Mouse (Mus musculus) CH12.LX (cell line): ENCODE measurements at regions not wholly inside any gene's neighbourhood (a gene's known extent, or its start where the extent isn't known, plus 50 kb on each side); places are given as distances from the start of the nearest gene placed in this dataset.

Experiments used
- DNase-seq: peaks from one replicate; pipeline ENCODE4 v3.0.0-alpha.2; 2013; ENCODE audit errors: extremely low read depth
- H3K27ac ChIP-seq: 2 replicates; pipeline ENCODE4 v1.5.1; 2012; ENCODE audit warnings: low read depth, mild to moderate bottlenecking, control low read depth, moderate library complexity; ENCODE audit not compliant: insufficient read depth
- H3K27me3 ChIP-seq: replicated peaks from 2 replicates; pipeline ENCODE3; 2012; ENCODE audit warnings: inconsistent platforms
- H3K36me3 ChIP-seq, 2 experiments: replicated peaks in 1 of 2; 2 replicates each; pipeline versions ENCODE3 to v1.6.1; 2012; ENCODE audit warnings: inconsistent platforms in 1 of 2, low read length in 1 of 2, mild to moderate bottlenecking in 1 of 2, mixed read lengths in 1 of 2, moderate library complexity in 1 of 2; ENCODE audit not compliant: control insufficient read depth in 1 of 2, insufficient read depth in 1 of 2
- H3K4me1 ChIP-seq, 2 experiments: 2 replicates each; pipeline ENCODE4 v1.6.1; 2012; ENCODE audit warnings: inconsistent platforms in 1 of 2, moderate library complexity in 1 of 2; ENCODE audit not compliant: insufficient read depth in 2 of 2, control insufficient read depth in 1 of 2
- H3K4me2 ChIP-seq: 2 replicates; pipeline ENCODE4 v1.6.1; 2012; ENCODE audit warnings: low read depth, mild to moderate bottlenecking, control low read depth; ENCODE audit not compliant: poor library complexity, insufficient read depth, severe bottlenecking
- H3K4me3 ChIP-seq, 3 experiments: fragments of 150-350 bp in 1 of 3; sonication (generic) in 1 of 3; replicated peaks in 1 of 3; 2 replicates each; pipeline versions ENCODE3 to v1.5.1; 2011 to 2012; ENCODE audit warnings: low read depth in 2 of 3, low read length in 2 of 3, mild to moderate bottlenecking in 2 of 3, moderate library complexity in 2 of 3, control low read depth in 1 of 3, improper control_type of control experiment in 1 of 3, inconsistent platforms in 1 of 3, mixed read lengths in 1 of 3; ENCODE audit not compliant: poor library complexity in 1 of 3
- H3K79me2 ChIP-seq: replicated peaks from 2 replicates; pipeline ENCODE4 v1.6.1; 2012; ENCODE audit warnings: mild to moderate bottlenecking, moderate library complexity; ENCODE audit not compliant: control insufficient read depth, poor library complexity, insufficient read depth, severe bottlenecking; ENCODE audit errors: extremely low read depth
- H3K9ac ChIP-seq: 2 replicates; pipeline ENCODE4 v1.6.1; 2012; ENCODE audit warnings: low read depth, mild to moderate bottlenecking, control low read depth, moderate library complexity; ENCODE audit not compliant: insufficient read depth
- H3K9me3 ChIP-seq: replicated peaks from 2 replicates; pipeline ENCODE3; 2012; ENCODE audit warnings: low read length, inconsistent platforms, mixed read lengths
- BHLHE40 ChIP-seq: IDR thresholded peaks from 2 replicates; pipeline ENCODE4 v1.6.1; 2011; ENCODE audit warnings: mild to moderate bottlenecking, low read depth, low read length, improper control_type of control experiment
- CHD2 ChIP-seq: IDR thresholded peaks from 2 replicates; pipeline ENCODE4 v1.6.1; 2011; ENCODE audit warnings: low read length, improper control_type of control experiment
- CTCF ChIP-seq, 2 experiments: IDR thresholded peaks in 1 of 2; conservative IDR thresholded peaks in 1 of 2; 2 replicates each; pipeline ENCODE4 v1.5.1; 2011 to 2012; ENCODE audit warnings: low read depth in 2 of 2, low read length in 2 of 2, improper control_type of control experiment in 1 of 2, inconsistent platforms in 1 of 2, mild to moderate bottlenecking in 1 of 2, moderate library complexity in 1 of 2
- E2F4 ChIP-seq: IDR thresholded peaks from 2 replicates; pipeline ENCODE4 v1.6.1; 2011; ENCODE audit warnings: low read depth, low read length, improper control_type of control experiment; ENCODE audit not compliant: insufficient replicate concordance
- ELF1 ChIP-seq: IDR thresholded peaks from 2 replicates; pipeline ENCODE4 v1.6.1; 2014; ENCODE audit warnings: low read depth, mild to moderate bottlenecking, inconsistent platforms, low read length, improper control_type of control experiment
- ETS1 ChIP-seq: conservative IDR thresholded peaks from 2 replicates; pipeline ENCODE4 v1.6.1; 2012; ENCODE audit warnings: low read depth, mild to moderate bottlenecking, inconsistent platforms, low read length, improper control_type of control experiment, moderate library complexity
- GABPA ChIP-seq: IDR thresholded peaks from 2 replicates; pipeline ENCODE4 v1.6.1; 2012; ENCODE audit warnings: low read depth, low read length, improper control_type of control experiment, inconsistent platforms; ENCODE audit not compliant: insufficient replicate concordance
- HCFC1 ChIP-seq: IDR thresholded peaks from 2 replicates; pipeline ENCODE4 v1.6.1; 2012; ENCODE audit warnings: low read depth, mild to moderate bottlenecking, inconsistent platforms, low read length, improper control_type of control experiment
- IRF4 ChIP-seq: IDR thresholded peaks from 2 replicates; pipeline ENCODE4 v1.6.1; 2014; ENCODE audit warnings: low read depth, mild to moderate bottlenecking, inconsistent platforms, low read length, improper control_type of control experiment
- JUN ChIP-seq: IDR thresholded peaks from 2 replicates; pipeline ENCODE4 v1.6.1; 2011; ENCODE audit warnings: low read depth, mild to moderate bottlenecking, low read length, improper control_type of control experiment, moderate library complexity; ENCODE audit not compliant: insufficient read depth
- JUND ChIP-seq: conservative IDR thresholded peaks from 2 replicates; pipeline ENCODE4 v1.6.1; 2011; ENCODE audit warnings: low read depth, low read length, improper control_type of control experiment
- KAT2A ChIP-seq: IDR thresholded peaks from 2 replicates; pipeline ENCODE4 v1.6.1; 2012; ENCODE audit warnings: low read length, improper control_type of control experiment, inconsistent platforms; ENCODE audit not compliant: insufficient replicate concordance
- MAFK ChIP-seq: IDR thresholded peaks from 2 replicates; pipeline ENCODE4 v1.6.1; 2011; ENCODE audit warnings: low read length, improper control_type of control experiment; ENCODE audit not compliant: insufficient replicate concordance
- MAX ChIP-seq: IDR thresholded peaks from 2 replicates; pipeline ENCODE4 v1.6.1; 2011; ENCODE audit warnings: low read length, improper control_type of control experiment
- MEF2A ChIP-seq: IDR thresholded peaks from 2 replicates; pipeline ENCODE4 v1.6.1; 2014; ENCODE audit warnings: low read depth, mild to moderate bottlenecking, inconsistent platforms, low read length, improper control_type of control experiment, borderline replicate concordance
- MXI1 ChIP-seq: IDR thresholded peaks from 2 replicates; pipeline ENCODE4 v1.6.1; 2011; ENCODE audit warnings: mild to moderate bottlenecking, low read depth, low read length, improper control_type of control experiment
- MYC ChIP-seq: IDR thresholded peaks from 2 replicates; pipeline ENCODE4 v1.6.1; 2011; ENCODE audit warnings: low read depth, mild to moderate bottlenecking, improper control_type of control experiment, low read length
- POLR2A ChIP-seq: IDR thresholded peaks from 2 replicates; pipeline ENCODE4 v1.6.1; 2011; ENCODE audit warnings: low read depth, mild to moderate bottlenecking, improper control_type of control experiment, low read length
- POLR2AphosphoS2 ChIP-seq: IDR thresholded peaks from 2 replicates; pipeline ENCODE4 v1.6.1; 2011; ENCODE audit warnings: low read depth, low read length, improper control_type of control experiment
- RAD21 ChIP-seq: IDR thresholded peaks from 2 replicates; pipeline ENCODE4 v1.6.1; 2011; ENCODE audit warnings: low read depth, mild to moderate bottlenecking, low read length, improper control_type of control experiment, moderate library complexity
- RCOR1 ChIP-seq: conservative IDR thresholded peaks from 2 replicates; pipeline ENCODE4 v1.6.1; 2012; ENCODE audit warnings: low read depth, mild to moderate bottlenecking, inconsistent platforms, low read length, improper control_type of control experiment
- SIN3A ChIP-seq: IDR thresholded peaks from 2 replicates; pipeline ENCODE4 v1.6.1; 2012; ENCODE audit warnings: low read length, improper control_type of control experiment, inconsistent platforms
- SMC3 ChIP-seq: IDR thresholded peaks from 2 replicates; pipeline ENCODE4 v1.6.1; 2011; ENCODE audit warnings: low read depth, low read length, improper control_type of control experiment
- TCF12 ChIP-seq: IDR thresholded peaks from 2 replicates; pipeline ENCODE4 v1.6.1; 2014; ENCODE audit warnings: low read depth, mild to moderate bottlenecking, inconsistent platforms, low read length, improper control_type of control experiment
- UBTF ChIP-seq: IDR thresholded peaks from 2 replicates; pipeline ENCODE4 v1.6.1; 2012; ENCODE audit warnings: low read depth, mild to moderate bottlenecking, inconsistent platforms, low read length, improper control_type of control experiment, moderate library complexity
- ZMIZ1 ChIP-seq: IDR thresholded peaks from 2 replicates; pipeline ENCODE4 v1.6.1; 2012; ENCODE audit warnings: low read depth, mild to moderate bottlenecking, inconsistent platforms, low read length, improper control_type of control experiment
- dilution Hi-C: fragments of 300-500 bp; cut with MboI; formaldehyde crosslinking; loops from 2 replicates; pipeline ENCODE4 v1.14.3; 2020; ENCODE audit warnings: low sequenced_read_pairs; ENCODE audit not compliant: extremely low pct_unique_long_range_greater_than_20kb, extremely low pct_ligation_motif_present
- in situ Hi-C: fragments of 300-500 bp; cut with MboI; formaldehyde crosslinking; loops from 3 replicates; pipeline ENCODE4 v1.14.3; 2019; ENCODE audit warnings: low sequenced_read_pairs, low pct_ligation_motif_present, low pct_unique_long_range_greater_than_20kb, mixed read lengths

- in situ Hi-C loops: no loop called here
- no peak for DNase-seq
- Histone ChIP-seq H3K9me3 (no peaks in the 10 kb centered on the region), H3K9ac (no peak overlapping the region), H3K4me1 (no peaks in the 10 kb centered on the region), H3K36me3 (no peaks in the 10 kb centered on the region), H3K27ac (no peak overlapping the region), H3K4me3 (no peak overlapping the region), H3K79me2 (no peaks in the 10 kb centered on the region), H3K27me3 (no peaks in the 10 kb centered on the region), H3K4me2 (no peak overlapping the region)
- TF ChIP-seq RCOR1: no peak
- TF ChIP-seq MEF2A: no peak
- TF ChIP-seq UBTF: no peak
- TF ChIP-seq ELF1: no peak
- TF ChIP-seq CTCF (conservative IDR thresholded peaks at IDR 0.05 in 1 of 2, IDR thresholded peaks at IDR 0.05 in 1 of 2; ENCODE audit: low read depth in 2 of 2, low read length in 2 of 2): no peak
- no peak for TF ChIP-seq MYC
- no peak for TF ChIP-seq JUN
- TF ChIP-seq POLR2A: no peak
- no peak for TF ChIP-seq IRF4
- TF ChIP-seq CHD2: no peak
- TF ChIP-seq POLR2AphosphoS2: no peak
- TF ChIP-seq SIN3A: no peak
- no peak for TF ChIP-seq MAFK
- TF ChIP-seq RAD21: no peak
- TF ChIP-seq HCFC1: no peak
- TF ChIP-seq TCF12: no peak
- no peak for TF ChIP-seq BHLHE40
- no peak for TF ChIP-seq SMC3
- no peak for TF ChIP-seq MXI1
- no peak for TF ChIP-seq MAX
- dilution Hi-C loops: no loop called here
Measured at GRCm38 (mm10) chr12:32455913-32456312, 77.4 kb downstream of the Ccdc71l start.

GRCm38 (mm10) chr12:32456796-32457195, 78.3 kb downstream of the Ccdc71l start:
- H3K27me3 ChIP-seq: no peaks in the 10 kb centered on the region
- DNase-seq: no peak
- H3K79me2 ChIP-seq: no peaks in the 10 kb centered on the region
- no peak overlapping the region for H3K27ac ChIP-seq
- no peak overlapping the region for H3K4me2 ChIP-seq
- no peaks in the 10 kb centered on the region for H3K9me3 ChIP-seq
- H3K4me3 ChIP-seq: no peak overlapping the region
- no peaks in the 10 kb centered on the region for H3K36me3 ChIP-seq
- dilution Hi-C loops: no loop called here
- in situ Hi-C loops: no loop called here
- H3K4me1 ChIP-seq: no peaks in the 10 kb centered on the region
- no peak overlapping the region for H3K9ac ChIP-seq
- TF ChIP-seq JUND: no peak
- no peak for TF ChIP-seq GABPA
- TF ChIP-seq CTCF (conservative IDR thresholded peaks at IDR 0.05 in 1 of 2, IDR thresholded peaks at IDR 0.05 in 1 of 2; ENCODE audit: low read depth in 2 of 2, low read length in 2 of 2): no peak
- TF ChIP-seq IRF4: no peak
- no peak for TF ChIP-seq E2F4
- TF ChIP-seq KAT2A: no peak
- TF ChIP-seq ETS1: no peak
- TF ChIP-seq ZMIZ1: no peak
- no peak for TF ChIP-seq POLR2A
- TF ChIP-seq RAD21: no peak
